In genomic region chr9:20367311-20367710, GRCm38 (mm10) we compare ENCODE assay signal across 33 mouse cellular contexts. TPM values are rescaled to one million over a fixed set of nuclear protein-coding genes. Genes with fewer than 3 reads are reported as not detected.
"Had no signal": no experiment of that assay in that cellular context is flagged by ENCODE, and none has a peak within 500 bp of the region (broad histone marks: within the 10 kb centered on the region; RNA-seq: fewer than 3 reads in every experiment).

No protein-coding gene starts in this region.

- ATAC-seq: forebrain, embryonic 13.5 days; forebrain, embryonic 14.5 days; forebrain, embryonic 15.5 days; forebrain, embryonic 16.5 days had no signal

- DNase-seq: cerebellum, adult 9-10 months; cerebellum, adult 9-11 months; cerebellum, postnatal 10 days; cerebellum, postnatal 14 days; cerebellum, postnatal 25 days; cerebellum, postnatal 36 days; embryo, embryonic 11 days; gastrocnemius, adult 2 months; gastrocnemius, postnatal 10 days; gastrocnemius, postnatal 14 days; gastrocnemius, postnatal 25 days; gastrocnemius, postnatal 36 days; heart, adult 2 months had no signal

- H3K27me3 ChIP-seq: embryonic facial prominence, embryonic 12.5 days; embryonic facial prominence, embryonic 13.5 days; embryonic facial prominence, embryonic 15.5 days; forebrain, embryonic 12.5 days; forebrain, embryonic 13.5 days; forebrain, embryonic 15.5 days had no signal

- H3K4me3 ChIP-seq: embryonic facial prominence, embryonic 10.5 days; embryonic facial prominence, embryonic 12.5 days; embryonic facial prominence, embryonic 13.5 days; embryonic facial prominence, embryonic 15.5 days; erythroblast, embryonic 14.5 days; forebrain, embryonic 10.5 days; forebrain, embryonic 12.5 days; forebrain, embryonic 13.5 days; forebrain, embryonic 15.5 days; gastrocnemius, adult 2 months; heart, adult 2 months; heart, embryonic 10.5 days had no signal

- H3K9ac ChIP-seq: embryonic facial prominence, embryonic 12.5 days; embryonic facial prominence, embryonic 13.5 days; embryonic facial prominence, embryonic 15.5 days; forebrain, embryonic 12.5 days; forebrain, embryonic 13.5 days; forebrain, embryonic 15.5 days had no signal

- H3K27ac ChIP-seq: embryonic facial prominence, embryonic 10.5 days; embryonic facial prominence, embryonic 12.5 days; embryonic facial prominence, embryonic 13.5 days; embryonic facial prominence, embryonic 15.5 days; forebrain, embryonic 10.5 days; forebrain, embryonic 12.5 days; forebrain, embryonic 13.5 days; forebrain, embryonic 15.5 days; gastrocnemius, adult 2 months; heart, adult 2 months; heart, embryonic 10.5 days had no signal

- H3K4me2 ChIP-seq: embryonic facial prominence, embryonic 12.5 days; embryonic facial prominence, embryonic 13.5 days; embryonic facial prominence, embryonic 15.5 days; forebrain, embryonic 12.5 days; forebrain, embryonic 13.5 days; forebrain, embryonic 15.5 days had no signal

- H3K4me1 ChIP-seq: embryonic facial prominence, embryonic 10.5 days; embryonic facial prominence, embryonic 12.5 days; embryonic facial prominence, embryonic 13.5 days; embryonic facial prominence, embryonic 15.5 days; forebrain, embryonic 10.5 days; forebrain, embryonic 12.5 days; forebrain, embryonic 13.5 days; forebrain, embryonic 15.5 days; heart, embryonic 10.5 days had no signal

- H3K9me3 ChIP-seq: heart, embryonic 10.5 days had no signal

RNA-seq across cellular contexts. Expression of gene Olfr18, which starts 31.4 kb away (rescaled TPM):
- total RNA-seq: common myeloid progenitor, adult 5-6 weeks; gastrocnemius, adult 18-20 months; gastrocnemius, adult 2 months; gastrocnemius, adult 8-10 months; gastrocnemius, postnatal 10 days; gastrocnemius, postnatal 25 days; gastrocnemius, postnatal 36 days; granulocyte monocyte progenitor cell, adult 5-6 weeks; heart, adult 18-20 months; heart, adult 2 months had no signal
- polyA plus RNA-seq: embryonic facial prominence, embryonic 10.5 days; embryonic facial prominence, embryonic 12.5 days; embryonic facial prominence, embryonic 13.5 days; embryonic facial prominence, embryonic 14.5 days; embryonic facial prominence, embryonic 15.5 days; erythroblast, embryonic 14.5 days; forebrain, embryonic 10.5 days; forebrain, embryonic 11.5 days; forebrain, embryonic 12.5 days; forebrain, embryonic 13.5 days; forebrain, embryonic 14.5 days; forebrain, embryonic 15.5 days; forebrain, embryonic 16.5 days; gonadal fat pad, adult 2 months; heart, embryonic 10.5 days had no signal
